Mouse (Mus musculus) limb, embryonic 11.5 days (tissue): ENCODE results near the gene Sqstm1. TPM values are rescaled to one million over a fixed set of nuclear protein-coding genes. Genes with fewer than 3 reads are reported as not detected.
A peak's percentile ranks its signal among the peaks of the same experiment; 100 is the strongest.

ENCODE experiments used
- ATAC-seq: fragments of 200-750 bp; cut with Nextera tagmentation; 2 replicates; pipeline ENCODE4 v1.8.0; 2017; ENCODE audit warnings: low read depth; ENCODE audit not compliant: insufficient number of reproducible peaks, low FRiP score, low TSS enrichment
- DNase-seq: peaks from one replicate; pipeline ENCODE4 v3.0.0-alpha.2; 2015; ENCODE audit warnings: low spot score
- H3K27ac ChIP-seq: fragments of 300-500 bp; sonication (generic); replicated peaks from 2 replicates; pipeline ENCODE4 v1.5.1; 2014; ENCODE audit warnings: low read depth, mild to moderate bottlenecking, low read length
- H3K27me3 ChIP-seq: fragments of 300-500 bp; sonication (generic); 2 replicates; pipeline ENCODE4 v1.6.1; 2014; ENCODE audit warnings: mild to moderate bottlenecking, low read length, mixed read lengths; ENCODE audit not compliant: control insufficient read depth, insufficient read depth
- H3K36me3 ChIP-seq: fragments of 300-500 bp; sonication (generic); 2 replicates; pipeline ENCODE4 v1.6.1; 2014; ENCODE audit warnings: mild to moderate bottlenecking, low read length, moderate library complexity, mixed read lengths; ENCODE audit not compliant: control insufficient read depth, insufficient read depth
- H3K4me1 ChIP-seq: fragments of 300-500 bp; sonication (generic); 2 replicates; pipeline ENCODE4 v1.6.1; 2014; ENCODE audit warnings: low read length, mixed read lengths; ENCODE audit not compliant: control insufficient read depth, insufficient read depth
- H3K4me2 ChIP-seq: fragments of 300-500 bp; sonication (generic); 2 replicates; pipeline ENCODE4 v1.6.1; 2014; ENCODE audit warnings: low read depth, mild to moderate bottlenecking, moderate library complexity; ENCODE audit not compliant: severe bottlenecking
- H3K4me3 ChIP-seq: fragments of 300-500 bp; sonication (generic); 2 replicates; pipeline ENCODE4 v1.5.1; 2014; ENCODE audit warnings: low read depth, low read length
- H3K9ac ChIP-seq: fragments of 300-500 bp; sonication (generic); 2 replicates; pipeline ENCODE4 v1.6.1; 2014; ENCODE audit warnings: mild to moderate bottlenecking, low read length
- H3K9me3 ChIP-seq: fragments of 300-500 bp; sonication (generic); 2 replicates; pipeline ENCODE4 v1.6.1; 2016; ENCODE audit warnings: low read length; ENCODE audit not compliant: control insufficient read depth
- WGBS: fragments of 180-500 bp; shearing (Covaris S2); extraction: QIAGEN DNeasy Blood & Tissue Kit; methylation state at CpG from one replicate; pipeline ENCODE4 v1.1.7; 2014; 5-methylcytosine and 5-hydroxymethylcytosine counted together
- polyA plus RNA-seq: library from polyadenylated mRNA; unstranded; fragments of >200 nt; fragmentation: Nextera tagmentation; extraction: Ambion mirVana; gene quantifications from 2 replicates; pipeline ENCODE4 v1.2.1, GENCODE M21; 2014

Gene Sqstm1
- polyA plus RNA-seq, 1 experiment from 2014 or later: 133 TPM

- Histone ChIP-seq H3K4me2 (no peak overlapping the region), H3K4me3 (no peak overlapping the region)
Measured at GRCm38 (mm10) chr11:50234606-50235005, 24.0 kb upstream of the Sqstm1 start.

GRCm38 (mm10) chr11:50233993-50234392 lies 23.4 kb upstream of the Sqstm1 start:
- peaks cover 21% of the 10 kb centered on the region for H3K27me3 ChIP-seq
- no peak overlapping the region for H3K4me2 ChIP-seq
- peaks cover 15% of the 10 kb centered on the region; the same call in 1 of the 2 replicates for H3K36me3 ChIP-seq
- ATAC-seq (no peak), DNase-seq (no peak)
- 85% methylated on average over 11 of the region's 11 CpGs for whole genome bisulfite sequencing
- peaks cover 22% of the 10 kb centered on the region for H3K4me1 ChIP-seq
- no peak overlapping the region for H3K27ac ChIP-seq
- H3K9me3 ChIP-seq: no peaks in the 10 kb centered on the region
- no peak overlapping the region for H3K9ac ChIP-seq
- H3K4me3 ChIP-seq: no peak overlapping the region

More at GRCm38 (mm10) chr11:50234606-50235005, 24.0 kb upstream of the Sqstm1 start:
- ATAC-seq: no peak
- Histone ChIP-seq H3K9ac (no peak overlapping the region), H3K27me3 (peaks cover 21% of the 10 kb centered on the region), H3K9me3 (no peaks in the 10 kb centered on the region), H3K36me3 (peaks cover 15% of the 10 kb centered on the region; the same call in 1 of the 2 replicates), H3K4me1 (peaks cover 16% of the 10 kb centered on the region), H3K27ac (no peak overlapping the region)
- 93% methylated on average over 25 of the region's 25 CpGs for WGBS
- no peak for DNase-seq

- H3K9ac ChIP-seq: no peak overlapping the region
- H3K36me3 ChIP-seq: peaks cover 15% of the 10 kb centered on the region; the same call in 1 of the 2 replicates
- no peak overlapping the region for H3K4me3 ChIP-seq
- H3K4me1 ChIP-seq: peaks cover 30% of the 10 kb centered on the region
- H3K27ac ChIP-seq: no peak overlapping the region
- peaks cover 13% of the 10 kb centered on the region for H3K27me3 ChIP-seq
- DNase-seq: no peak
- 90% methylated on average over 13 of the region's 13 CpGs for WGBS
- no peak for ATAC-seq
- no peak overlapping the region for H3K4me2 ChIP-seq
- no peaks in the 10 kb centered on the region for H3K9me3 ChIP-seq
Measured at GRCm38 (mm10) chr11:50233022-50233421, 22.4 kb upstream of the Sqstm1 start.

GRCm38 (mm10) chr11:50231411-50231810 lies 20.8 kb upstream of the Sqstm1 start:
- 0 out of 2 replicates have a peak overlapping the region, but pooled peaks have one; percentile 5 for H3K4me2 ChIP-seq
- H3K27me3 ChIP-seq: no peaks in the 10 kb centered on the region
- 0 out of 2 replicates have a peak, but pooled peaks have one; percentile 37 for ATAC-seq
- 19% methylated on average over 8 of the region's 8 CpGs for WGBS
- no peak overlapping the region for H3K4me3 ChIP-seq
- H3K9ac ChIP-seq: no peak overlapping the region
- H3K4me1 ChIP-seq: peaks cover 37% of the 10 kb centered on the region
- peak; percentile 74 for DNase-seq
- peaks cover 15% of the 10 kb centered on the region; the same call in 1 of the 2 replicates for H3K36me3 ChIP-seq
- no peak overlapping the region for H3K27ac ChIP-seq
- H3K9me3 ChIP-seq: no peaks in the 10 kb centered on the region

- DNase-seq (peak; percentile 46), ATAC-seq (no peak)
- 23% methylated on average over 45 of the region's 45 CpGs for WGBS
- Histone ChIP-seq H3K9ac (no peak overlapping the region), H3K27me3 (no peaks in the 10 kb centered on the region), H3K36me3 (peaks cover 15% of the 10 kb centered on the region; the same call in 1 of the 2 replicates), H3K9me3 (no peaks in the 10 kb centered on the region), H3K4me2 (peak overlapping the region; percentile 50), H3K4me1 (peaks cover 38% of the 10 kb centered on the region), H3K27ac (no peak overlapping the region), H3K4me3 (no peak overlapping the region)
Measured at GRCm38 (mm10) chr11:50230481-50231304, 20.1 kb upstream of the Sqstm1 start.

- Histone ChIP-seq H3K4me2 (no peak overlapping the region), H3K4me3 (no peak overlapping the region), H3K27ac (no peak overlapping the region; the same call in 1 of the 2 replicates), H3K36me3 (peaks cover 10% of the 10 kb centered on the region; the same call in 1 of the 2 replicates), H3K9ac (no peak overlapping the region), H3K4me1 (peaks cover 40% of the 10 kb centered on the region), H3K9me3 (no peaks in the 10 kb centered on the region), H3K27me3 (no peaks in the 10 kb centered on the region)
- no peak for DNase-seq
- 38% methylated on average over 7 of the region's 7 CpGs for WGBS
- ATAC-seq: no peak
Measured at GRCm38 (mm10) chr11:50229252-50229910, 18.8 kb upstream of the Sqstm1 start.

GRCm38 (mm10) chr11:50228772-50229171 lies 18.1 kb upstream of the Sqstm1 start:
- peak overlapping the region; percentile 63; the same call in 1 of the 2 replicates for H3K27ac ChIP-seq
- WGBS: 13% methylated on average over 3 of the region's 3 CpGs
- H3K36me3 ChIP-seq: peaks cover 8% of the 10 kb centered on the region; the same call in 1 of the 2 replicates
- 0 out of 2 replicates have a peak overlapping the region, but pooled peaks have one; percentile 27 for H3K9ac ChIP-seq
- no peak overlapping the region for H3K4me3 ChIP-seq
- no peaks in the 10 kb centered on the region for H3K9me3 ChIP-seq
- H3K4me2 ChIP-seq: peak overlapping the region; percentile 18; the same call in 1 of the 2 replicates
- peaks cover 46% of the 10 kb centered on the region for H3K4me1 ChIP-seq
- peak; percentile 71 for DNase-seq
- no peak for ATAC-seq
- no peaks in the 10 kb centered on the region for H3K27me3 ChIP-seq

GRCm38 (mm10) chr11:50227736-50228135 lies 17.1 kb upstream of the Sqstm1 start:
- H3K9me3 ChIP-seq: no peaks in the 10 kb centered on the region
- H3K27ac ChIP-seq: no peak overlapping the region
- H3K36me3 ChIP-seq: peaks cover 3% of the 10 kb centered on the region; the same call in 1 of the 2 replicates
- no peak overlapping the region for H3K4me2 ChIP-seq
- DNase-seq (no peak), ATAC-seq (no peak)
- 92% methylated on average over 4 of the region's 4 CpGs for WGBS
- H3K4me3 ChIP-seq: no peak overlapping the region
- H3K4me1 ChIP-seq: peaks cover 49% of the 10 kb centered on the region
- no peak overlapping the region for H3K9ac ChIP-seq
- H3K27me3 ChIP-seq: no peaks in the 10 kb centered on the region
